Mouse (Mus musculus) MEL (cell line): ENCODE results near the gene Srgap1.

Experiments used
- CTCF ChIP-seq, 3 experiments: IDR thresholded peaks in 2 of 3; conservative IDR thresholded peaks in 1 of 3; 2 replicates each; pipeline ENCODE4 v1.5.1; 2011 to 2012; ENCODE audit warnings: low read length in 3 of 3, low read depth in 2 of 3, mild to moderate bottlenecking in 2 of 3, improper control_type of control experiment in 1 of 3, inconsistent platforms in 1 of 3, mixed read lengths in 1 of 3, moderate library complexity in 1 of 3; ENCODE audit not compliant: control insufficient read depth in 1 of 3, insufficient read depth in 1 of 3, poor library complexity in 1 of 3, severe bottlenecking in 1 of 3
- MAX ChIP-seq: IDR thresholded peaks from 2 replicates; pipeline ENCODE4 v1.6.1; 2011; ENCODE audit warnings: low read length, improper control_type of control experiment
- NRF1 ChIP-seq: IDR thresholded peaks from 2 replicates; pipeline ENCODE4 v1.6.1; 2014; ENCODE audit warnings: low read depth, mild to moderate bottlenecking, inconsistent platforms, low read length, improper control_type of control experiment, moderate library complexity; ENCODE audit not compliant: poor library complexity, insufficient read depth, severe bottlenecking
- POLR2A ChIP-seq, 2 experiments: IDR thresholded peaks; 2 replicates each; pipeline ENCODE4 v1.6.1; 2011 to 2012; ENCODE audit warnings: low read length in 2 of 2, mild to moderate bottlenecking in 2 of 2, control low read depth in 1 of 2, improper control_type of control experiment in 1 of 2, low read depth in 1 of 2, moderate library complexity in 1 of 2; ENCODE audit not compliant: control insufficient read depth in 1 of 2, insufficient read depth in 1 of 2, poor library complexity in 1 of 2
- POLR2AphosphoS2 ChIP-seq: IDR thresholded peaks from 2 replicates; pipeline ENCODE4 v1.6.1; 2011; ENCODE audit warnings: low read length, improper control_type of control experiment
- USF1 ChIP-seq: IDR thresholded peaks from 2 replicates; pipeline ENCODE4 v1.6.1; 2014; ENCODE audit warnings: low read depth, mild to moderate bottlenecking, inconsistent platforms, low read length, improper control_type of control experiment, moderate library complexity
- ZMIZ1 ChIP-seq: IDR thresholded peaks from 2 replicates; pipeline ENCODE4 v1.6.1; 2012; ENCODE audit warnings: low read depth, mild to moderate bottlenecking, inconsistent platforms, low read length, improper control_type of control experiment, moderate library complexity

DNA sequence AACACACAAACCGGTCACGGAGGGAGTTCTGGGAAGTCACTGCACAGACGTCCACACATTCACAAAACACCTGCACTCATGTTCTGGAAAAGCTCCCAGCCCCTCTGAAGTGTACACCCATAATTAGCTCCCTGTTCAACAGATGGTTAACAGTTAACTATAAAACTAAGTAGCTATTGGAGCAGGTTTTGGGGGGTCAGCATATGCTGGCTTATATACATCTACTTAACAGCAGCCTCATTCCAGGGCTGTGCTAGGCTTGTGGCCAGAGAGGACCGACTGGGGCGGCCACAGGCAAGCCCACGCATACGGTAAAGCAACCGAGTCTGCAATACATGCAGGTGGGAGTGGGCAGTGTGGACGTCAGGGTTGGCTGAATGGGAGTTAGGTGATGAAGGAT is 169.2 kb downstream of the Srgap1 start:
- TF ChIP-seq MAX (no peak), POLR2A (IDR thresholded peaks at IDR 0.05; ENCODE audit: control insufficient read depth in 1 of 2, insufficient read depth in 1 of 2, low read depth in 1 of 2, low read length in 2 of 2, poor library complexity in 1 of 2) (no peak), ZMIZ1 (no peak), CTCF (IDR thresholded peaks at IDR 0.05 in 2 of 3, conservative IDR thresholded peaks at IDR 0.05 in 1 of 3; ENCODE audit: control insufficient read depth in 1 of 3, insufficient read depth in 1 of 3, low read depth in 2 of 3, low read length in 3 of 3, poor library complexity in 1 of 3, severe bottlenecking in 1 of 3) (no peak), NRF1 (no peak), POLR2AphosphoS2 (no peak), USF1 (no peak)
